Mouse (Mus musculus): ENCODE measurements at regions not wholly inside any gene's neighbourhood (a gene's known extent, or its start where the extent isn't known, plus 50 kb on each side); places are given as distances from the start of the nearest gene placed in this dataset.
"Not testable (repeated sequence)": the region's sequence is repeated elsewhere in the genome, so short reads cannot be mapped to it uniquely, and the experiment has no call there.

DNA sequence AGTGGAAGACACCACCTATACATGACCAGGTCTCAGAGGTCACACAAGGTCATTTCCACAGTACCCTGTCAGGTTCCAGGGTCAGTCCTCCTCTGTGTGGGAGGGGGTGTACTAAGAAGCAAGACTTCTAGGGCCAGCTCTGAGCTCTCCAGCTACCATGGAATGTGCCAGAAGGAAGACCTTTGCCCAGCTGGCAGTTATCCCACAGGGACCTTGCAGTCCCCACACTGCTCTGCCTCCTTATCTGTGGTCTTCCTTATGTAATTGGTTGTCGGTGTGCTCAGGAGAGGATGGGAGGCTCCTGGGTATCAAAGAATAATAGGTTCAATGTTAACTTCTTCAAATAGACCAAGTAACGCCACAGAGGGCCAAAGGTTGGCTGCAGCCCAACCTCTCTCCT, 175.3 kb downstream of the Tomm20 start:
- H3K4me2 ChIP-seq (ENCODE audit: low read depth); ATAC-seq (ENCODE audit: insufficient read depth, low FRiP score, low TSS enrichment); H3K9ac ChIP-seq (ENCODE audit: low read length); H3K27me3 ChIP-seq (ENCODE audit: control insufficient read depth, insufficient read depth, low read length); H3K4me1 ChIP-seq (ENCODE audit: control insufficient read depth, insufficient read depth, low read length); DNase-seq (ENCODE audit: low spot score); H3K27ac ChIP-seq (ENCODE audit: low read depth, low read length); H3K4me3 ChIP-seq (ENCODE audit: low read depth, low read length); H3K36me3 ChIP-seq (ENCODE audit: control insufficient read depth, insufficient read depth, low read length); H3K9me3 ChIP-seq (ENCODE audit: control insufficient read depth, low read length): not testable (repeated sequence)
- 92% methylated on average over 2 of the region's 2 CpGs for WGBS

DNA sequence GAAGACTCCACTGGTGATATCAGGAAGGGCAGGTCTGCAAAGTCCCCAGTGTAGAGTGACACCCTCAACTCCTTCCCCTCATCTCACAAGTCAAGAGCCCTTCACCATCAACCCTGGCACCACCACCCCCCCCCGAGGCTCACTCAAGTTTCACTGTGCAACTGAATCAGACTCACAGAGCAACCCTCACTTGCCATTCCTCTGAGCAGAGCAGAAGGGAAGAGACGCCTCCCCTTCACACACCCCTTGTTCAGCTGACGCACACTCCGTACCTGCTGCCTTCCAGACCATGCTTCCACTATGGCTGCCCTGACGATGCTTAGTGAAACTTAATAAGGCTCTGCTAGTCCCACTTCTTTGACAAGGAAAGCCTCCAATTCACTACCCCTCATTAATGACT, 174.4 kb upstream of the Irf2bp2 start:
- no peak overlapping the region for H3K27ac ChIP-seq (ENCODE audit: low read depth, low read length)
- no peaks in the 10 kb centered on the region for H3K4me1 ChIP-seq (ENCODE audit: control insufficient read depth, insufficient read depth, low read length)
- ATAC-seq (ENCODE audit: insufficient read depth, low FRiP score, low TSS enrichment) (no peak), DNase-seq (ENCODE audit: low spot score) (no peak)
- no peaks in the 10 kb centered on the region for H3K27me3 ChIP-seq (ENCODE audit: control insufficient read depth, insufficient read depth, low read length)
- H3K36me3 ChIP-seq (ENCODE audit: control insufficient read depth, insufficient read depth, low read length): no peaks in the 10 kb centered on the region
- no peak overlapping the region for H3K4me2 ChIP-seq (ENCODE audit: low read depth)
- H3K4me3 ChIP-seq (ENCODE audit: low read depth, low read length): no peak overlapping the region
- no peak overlapping the region for H3K9ac ChIP-seq (ENCODE audit: low read length)
- H3K9me3 ChIP-seq (ENCODE audit: control insufficient read depth, low read length): no peaks in the 10 kb centered on the region
- WGBS: 93% methylated on average over 5 of the region's 5 CpGs

DNA sequence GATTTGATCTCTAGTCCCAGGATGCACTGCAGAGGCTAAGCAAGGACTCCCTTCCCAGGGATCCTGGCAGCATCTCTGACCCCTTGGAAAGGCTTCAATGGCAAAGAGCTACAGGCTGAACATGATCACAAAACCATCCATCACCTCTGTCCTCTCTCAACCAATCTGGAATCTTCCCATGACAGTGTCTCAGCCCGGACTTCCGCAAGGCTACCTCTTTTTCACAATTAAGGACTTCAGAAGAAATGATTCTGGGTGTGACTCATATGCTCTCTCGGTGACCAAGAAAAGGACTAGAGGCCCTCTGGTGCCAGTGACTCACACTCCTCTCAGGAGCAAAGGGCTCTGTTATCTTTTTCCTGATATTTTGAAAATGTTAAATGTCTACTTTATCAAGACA, 173.6 kb upstream of the Irf2bp2 start:
- WGBS: 92% methylated on average over 3 of the region's 3 CpGs
- no peaks in the 10 kb centered on the region for H3K4me1 ChIP-seq (ENCODE audit: control insufficient read depth, insufficient read depth, low read length)
- H3K4me2 ChIP-seq (ENCODE audit: low read depth): no peak overlapping the region
- H3K36me3 ChIP-seq (ENCODE audit: control insufficient read depth, insufficient read depth, low read length): no peaks in the 10 kb centered on the region
- H3K27me3 ChIP-seq (ENCODE audit: control insufficient read depth, insufficient read depth, low read length): no peaks in the 10 kb centered on the region
- no peak overlapping the region for H3K9ac ChIP-seq (ENCODE audit: low read length)
- DNase-seq (ENCODE audit: low spot score) (no peak), ATAC-seq (ENCODE audit: insufficient read depth, low FRiP score, low TSS enrichment) (no peak)
- no peak overlapping the region for H3K4me3 ChIP-seq (ENCODE audit: low read depth, low read length)
- H3K27ac ChIP-seq (ENCODE audit: low read depth, low read length): no peak overlapping the region
- no peaks in the 10 kb centered on the region for H3K9me3 ChIP-seq (ENCODE audit: control insufficient read depth, low read length)

DNA sequence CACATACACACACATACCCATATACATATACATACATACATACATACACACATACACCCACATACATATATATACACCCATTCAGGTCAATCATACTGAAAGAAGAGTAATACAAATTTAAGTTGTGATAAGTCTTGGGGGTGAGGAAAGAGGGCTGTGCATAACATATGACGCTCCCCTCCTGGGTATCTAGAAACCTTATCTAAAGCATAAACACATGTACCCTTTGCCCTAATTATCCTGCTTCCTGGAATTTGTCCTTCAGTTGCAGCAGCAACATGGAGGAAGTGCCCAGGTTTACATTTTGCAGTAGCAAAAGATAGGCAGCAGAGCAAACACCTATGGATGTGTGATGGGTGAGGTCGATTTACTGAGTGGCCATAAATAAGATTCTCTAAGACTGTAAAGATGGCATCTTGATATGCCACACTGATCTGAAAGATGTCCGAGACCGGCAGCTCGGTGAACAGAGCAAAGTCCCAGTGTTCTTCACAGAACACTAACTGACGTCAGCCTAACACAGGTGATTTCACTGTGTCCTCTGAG, 172.0 kb upstream of the Irf2bp2 start:
- H3K9ac ChIP-seq (ENCODE audit: low read length): no peak overlapping the region
- ATAC-seq (ENCODE audit: insufficient read depth, low FRiP score, low TSS enrichment) (no peak), DNase-seq (ENCODE audit: low spot score) (no peak)
- WGBS: 88% methylated on average over 6 of the region's 6 CpGs
- no peaks in the 10 kb centered on the region for H3K36me3 ChIP-seq (ENCODE audit: control insufficient read depth, insufficient read depth, low read length)
- no peaks in the 10 kb centered on the region for H3K27me3 ChIP-seq (ENCODE audit: control insufficient read depth, insufficient read depth, low read length)
- no peaks in the 10 kb centered on the region for H3K9me3 ChIP-seq (ENCODE audit: control insufficient read depth, low read length)
- H3K4me3 ChIP-seq (ENCODE audit: low read depth, low read length): no peak overlapping the region
- no peaks in the 10 kb centered on the region for H3K4me1 ChIP-seq (ENCODE audit: control insufficient read depth, insufficient read depth, low read length)
- H3K4me2 ChIP-seq (ENCODE audit: low read depth): no peak overlapping the region
- no peak overlapping the region for H3K27ac ChIP-seq (ENCODE audit: low read depth, low read length)

DNA sequence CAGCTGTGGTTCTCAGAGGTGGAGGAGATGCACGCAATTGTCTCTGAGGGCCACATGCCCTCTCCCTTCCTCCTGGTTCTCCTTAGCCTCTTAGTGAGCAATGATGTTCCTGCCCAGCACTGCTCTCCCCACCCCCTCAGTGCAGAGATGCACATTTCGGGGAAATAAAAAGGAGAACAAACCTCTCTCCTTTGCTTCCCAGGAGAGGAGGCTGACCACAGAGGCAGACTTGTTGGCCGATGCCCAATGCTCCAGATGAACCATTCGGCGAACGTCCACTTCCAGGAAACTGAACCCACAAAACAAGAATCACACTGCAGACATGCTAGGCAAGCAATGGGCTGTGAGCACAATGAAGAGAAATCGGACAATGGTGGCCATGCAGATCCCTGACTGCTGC, 169.8 kb upstream of the Irf2bp2 start:
- ATAC-seq (ENCODE audit: insufficient read depth, low FRiP score, low TSS enrichment) (no peak), DNase-seq (ENCODE audit: low spot score) (no peak)
- no peak overlapping the region for H3K4me2 ChIP-seq (ENCODE audit: low read depth)
- WGBS: 88% methylated on average over 7 of the region's 7 CpGs
- H3K9ac ChIP-seq (ENCODE audit: low read length): no peak overlapping the region
- no peaks in the 10 kb centered on the region for H3K27me3 ChIP-seq (ENCODE audit: control insufficient read depth, insufficient read depth, low read length)
- no peaks in the 10 kb centered on the region for H3K4me1 ChIP-seq (ENCODE audit: control insufficient read depth, insufficient read depth, low read length)
- H3K9me3 ChIP-seq (ENCODE audit: control insufficient read depth, low read length): no peaks in the 10 kb centered on the region
- H3K36me3 ChIP-seq (ENCODE audit: control insufficient read depth, insufficient read depth, low read length): no peaks in the 10 kb centered on the region
- no peak overlapping the region for H3K27ac ChIP-seq (ENCODE audit: low read depth, low read length)
- no peak overlapping the region for H3K4me3 ChIP-seq (ENCODE audit: low read depth, low read length)

DNA sequence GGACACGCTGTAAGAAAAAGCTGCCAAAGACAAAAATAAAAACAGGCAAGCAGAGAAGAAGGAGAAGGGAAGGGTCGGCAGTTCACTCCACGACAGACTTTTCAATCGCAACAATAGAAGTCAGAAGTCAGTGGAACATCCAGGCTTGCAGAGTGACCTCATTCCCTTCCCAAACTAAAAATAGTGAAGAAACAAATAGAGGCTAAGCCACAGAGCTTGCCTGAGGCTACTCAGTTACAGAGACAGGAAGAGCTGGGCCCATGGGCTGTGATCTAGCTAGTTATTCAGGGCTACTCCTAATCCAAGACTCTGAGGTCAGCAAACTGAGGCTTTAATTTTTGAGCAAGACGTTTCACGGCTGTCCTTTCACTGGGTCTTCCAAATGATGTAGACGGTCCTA, 165.9 kb upstream of the Irf2bp2 start:
- H3K4me1 ChIP-seq (ENCODE audit: control insufficient read depth, insufficient read depth, low read length): no peaks in the 10 kb centered on the region
- no peak overlapping the region for H3K4me3 ChIP-seq (ENCODE audit: low read depth, low read length)
- DNase-seq (ENCODE audit: low spot score): no peak
- H3K9me3 ChIP-seq (ENCODE audit: control insufficient read depth, low read length): no peaks in the 10 kb centered on the region
- no peak for ATAC-seq (ENCODE audit: insufficient read depth, low FRiP score, low TSS enrichment)
- H3K9ac ChIP-seq (ENCODE audit: low read length): no peak overlapping the region
- H3K27me3 ChIP-seq (ENCODE audit: control insufficient read depth, insufficient read depth, low read length): no peaks in the 10 kb centered on the region
- whole genome bisulfite sequencing: 80% methylated on average over 7 of the region's 7 CpGs
- H3K27ac ChIP-seq (ENCODE audit: low read depth, low read length): no peak overlapping the region
- H3K36me3 ChIP-seq (ENCODE audit: control insufficient read depth, insufficient read depth, low read length): no peaks in the 10 kb centered on the region
- H3K4me2 ChIP-seq (ENCODE audit: low read depth): no peak overlapping the region

DNA sequence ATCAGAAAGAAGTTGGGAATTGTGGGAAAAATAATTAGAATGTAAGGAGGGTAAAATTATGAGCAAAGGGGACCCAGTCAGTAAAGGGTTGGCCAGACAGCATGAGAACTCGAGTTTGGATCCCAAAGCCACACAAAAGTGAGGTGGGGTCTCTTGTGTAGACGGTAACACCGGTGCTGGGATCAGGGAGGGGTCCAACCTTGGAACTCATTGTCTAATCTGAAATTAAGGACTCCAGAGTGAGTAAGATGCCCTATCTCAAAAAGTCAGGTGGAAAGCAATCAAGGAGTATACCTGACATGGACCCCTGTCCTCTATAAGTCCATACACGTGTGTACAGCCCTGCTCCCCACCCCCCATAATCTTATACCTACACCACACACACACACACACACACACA, 165.2 kb upstream of the Irf2bp2 start:
- Histone ChIP-seq H3K36me3 (ENCODE audit: control insufficient read depth, insufficient read depth, low read length) (no peaks in the 10 kb centered on the region), H3K9ac (ENCODE audit: low read length) (no peak overlapping the region), H3K4me1 (ENCODE audit: control insufficient read depth, insufficient read depth, low read length) (no peaks in the 10 kb centered on the region), H3K9me3 (ENCODE audit: control insufficient read depth, low read length) (no peaks in the 10 kb centered on the region), H3K27ac (ENCODE audit: low read depth, low read length) (peak overlapping the region; percentile 34; the same call in 1 of the 2 replicates), H3K4me3 (ENCODE audit: low read depth, low read length) (no peak overlapping the region), H3K27me3 (ENCODE audit: control insufficient read depth, insufficient read depth, low read length) (no peaks in the 10 kb centered on the region), H3K4me2 (ENCODE audit: low read depth) (no peak overlapping the region)
- DNase-seq (ENCODE audit: low spot score) (no peak), ATAC-seq (ENCODE audit: insufficient read depth, low FRiP score, low TSS enrichment) (no peak)
- 87% methylated on average over 4 of the region's 4 CpGs for WGBS

DNA sequence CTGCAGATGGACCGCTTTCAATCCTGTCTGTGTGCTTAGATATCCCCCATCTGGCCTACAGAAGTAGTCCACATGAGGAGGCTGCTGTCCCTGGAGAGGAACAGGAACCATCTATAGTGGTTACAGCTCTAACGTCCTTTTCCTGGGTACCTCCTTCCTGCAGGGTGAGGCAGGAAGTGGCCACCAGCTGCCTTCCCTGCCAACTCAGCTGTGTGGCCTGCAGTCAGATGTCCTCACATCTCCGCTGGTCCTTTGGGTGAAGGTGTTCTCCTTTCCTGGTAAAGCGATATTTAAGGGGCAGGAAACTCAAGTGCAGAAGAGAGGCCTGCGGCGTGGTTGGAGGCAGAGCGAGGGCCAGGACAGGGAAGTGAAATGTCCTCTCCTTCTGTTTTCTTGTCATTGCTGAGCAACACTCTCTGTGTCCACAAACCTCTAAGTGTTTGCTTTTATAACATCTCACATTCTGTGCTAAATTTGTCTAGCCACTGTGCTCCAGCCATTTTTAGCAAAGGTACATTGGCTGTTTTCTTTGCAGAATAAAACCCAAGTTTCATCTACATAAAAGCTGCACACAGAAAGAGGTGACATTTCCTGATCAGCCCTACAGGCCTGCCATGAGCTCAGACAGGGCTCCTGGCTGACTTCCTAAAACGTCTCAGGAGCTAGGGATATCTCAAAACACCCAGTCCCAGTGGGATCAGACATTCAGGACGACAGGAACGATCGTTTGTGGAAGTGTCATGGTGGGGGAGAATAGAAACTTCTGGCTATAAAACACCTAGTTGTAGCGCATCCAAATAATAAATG, 164.4 kb upstream of the Irf2bp2 start:
- H3K4me3 ChIP-seq (ENCODE audit: low read depth, low read length): no peak overlapping the region
- ATAC-seq (ENCODE audit: insufficient read depth, low FRiP score, low TSS enrichment) (no peak), DNase-seq (ENCODE audit: low spot score) (no peak)
- no peaks in the 10 kb centered on the region for H3K36me3 ChIP-seq (ENCODE audit: control insufficient read depth, insufficient read depth, low read length)
- no peaks in the 10 kb centered on the region for H3K9me3 ChIP-seq (ENCODE audit: control insufficient read depth, low read length)
- no peaks in the 10 kb centered on the region for H3K4me1 ChIP-seq (ENCODE audit: control insufficient read depth, insufficient read depth, low read length)
- WGBS: 81% methylated on average over 12 of the region's 12 CpGs
- H3K9ac ChIP-seq (ENCODE audit: low read length): no peak overlapping the region
- no peak overlapping the region; the same call in 1 of the 2 replicates for H3K27ac ChIP-seq (ENCODE audit: low read depth, low read length)
- H3K27me3 ChIP-seq (ENCODE audit: control insufficient read depth, insufficient read depth, low read length): no peaks in the 10 kb centered on the region
- no peak overlapping the region for H3K4me2 ChIP-seq (ENCODE audit: low read depth)

Measured in neural tube, embryonic 11.5 days (tissue).